Mouse (Mus musculus): ENCODE data around the gene Dgat2. TPM values are rescaled to one million over a fixed set of nuclear protein-coding genes. Genes with fewer than 3 reads are reported as not detected.

The Dgat2 gene
- polyA plus RNA-seq, 1 experiment from 2014 or later: 26.9 TPM

GRCm38 (mm10) chr7:99189885-99190284, 7.4 kb upstream of the Dgat2 start:
- 77% methylated on average over 5 of the region's 5 CpGs for WGBS
- H3K27ac ChIP-seq: no peak overlapping the region
- H3K9me3 ChIP-seq (replicated peaks): no peaks in the 10 kb centered on the region

GRCm38 (mm10) chr7:99188630-99189029, 6.1 kb upstream of the Dgat2 start:
- Histone ChIP-seq H3K4me2 (no peak overlapping the region), H3K36me3 (no peaks in the 10 kb centered on the region), H3K9ac (no peak overlapping the region), H3K27me3 (peaks cover 7% of the 10 kb centered on the region), H3K4me3 (no peak overlapping the region), H3K9me3 (replicated peaks) (no peaks in the 10 kb centered on the region), H3K27ac (no peak overlapping the region), H3K4me1 (replicated peaks) (no peaks in the 10 kb centered on the region)
- WGBS: 76% methylated on average over 6 of the region's 6 CpGs
- ATAC-seq (replicated peaks; ENCODE audit: insufficient number of reproducible peaks, insufficient read depth, low FRiP score, low read depth): no peak

More at GRCm38 (mm10) chr7:99189885-99190284, 7.4 kb upstream of the Dgat2 start:
- ATAC-seq (replicated peaks; ENCODE audit: insufficient number of reproducible peaks, insufficient read depth, low FRiP score, low read depth): no peak
- Histone ChIP-seq H3K36me3 (no peaks in the 10 kb centered on the region), H3K9ac (no peak overlapping the region), H3K4me1 (replicated peaks) (no peaks in the 10 kb centered on the region), H3K4me2 (no peak overlapping the region), H3K27me3 (no peaks in the 10 kb centered on the region), H3K4me3 (no peak overlapping the region)

DNA sequence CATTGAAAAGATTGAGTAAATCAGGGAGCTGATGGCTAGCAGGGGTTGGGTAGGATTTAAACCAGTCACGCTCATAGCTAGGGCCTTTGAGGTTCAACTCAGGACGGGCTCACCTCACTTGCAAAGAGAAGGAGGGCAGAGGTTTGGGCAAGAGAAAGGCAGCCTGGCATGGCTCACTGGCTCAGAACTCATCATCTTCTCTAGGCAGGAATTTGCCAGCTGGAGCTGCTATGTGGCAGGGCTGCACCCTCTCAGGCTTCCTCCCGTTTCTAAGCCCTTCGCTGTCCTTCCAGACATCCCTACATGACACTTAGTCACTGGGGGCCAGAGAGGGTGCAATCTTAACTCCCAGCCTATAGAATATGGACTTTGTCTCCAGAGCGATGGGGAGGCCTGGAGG, 4.9 kb upstream of the Dgat2 start:
- H3K27ac ChIP-seq: no peak overlapping the region
- H3K4me2 ChIP-seq: no peak overlapping the region
- no peaks in the 10 kb centered on the region; the same call in 1 of the 2 replicates for H3K4me1 ChIP-seq (replicated peaks)
- no peak overlapping the region for H3K9ac ChIP-seq
- no peaks in the 10 kb centered on the region for H3K36me3 ChIP-seq
- H3K9me3 ChIP-seq (replicated peaks): no peaks in the 10 kb centered on the region
- no peak for ATAC-seq (replicated peaks; ENCODE audit: insufficient number of reproducible peaks, insufficient read depth, low FRiP score, low read depth)
- no peak overlapping the region for H3K4me3 ChIP-seq
- H3K27me3 ChIP-seq: peaks cover 7% of the 10 kb centered on the region
- 75% methylated on average over 5 of the region's 5 CpGs for WGBS

GRCm38 (mm10) chr7:99185405-99185804, 2.9 kb upstream of the Dgat2 start:
- Histone ChIP-seq H3K4me3 (no peak overlapping the region), H3K36me3 (no peaks in the 10 kb centered on the region), H3K4me2 (no peak overlapping the region), H3K27ac (no peak overlapping the region), H3K4me1 (replicated peaks) (peaks cover 8% of the 10 kb centered on the region), H3K9me3 (replicated peaks) (no peaks in the 10 kb centered on the region), H3K27me3 (peaks cover 10% of the 10 kb centered on the region), H3K9ac (no peak overlapping the region)
- WGBS: 88% methylated on average over 3 of the region's 3 CpGs
- no peak for ATAC-seq (replicated peaks; ENCODE audit: insufficient number of reproducible peaks, insufficient read depth, low FRiP score, low read depth)

DNA sequence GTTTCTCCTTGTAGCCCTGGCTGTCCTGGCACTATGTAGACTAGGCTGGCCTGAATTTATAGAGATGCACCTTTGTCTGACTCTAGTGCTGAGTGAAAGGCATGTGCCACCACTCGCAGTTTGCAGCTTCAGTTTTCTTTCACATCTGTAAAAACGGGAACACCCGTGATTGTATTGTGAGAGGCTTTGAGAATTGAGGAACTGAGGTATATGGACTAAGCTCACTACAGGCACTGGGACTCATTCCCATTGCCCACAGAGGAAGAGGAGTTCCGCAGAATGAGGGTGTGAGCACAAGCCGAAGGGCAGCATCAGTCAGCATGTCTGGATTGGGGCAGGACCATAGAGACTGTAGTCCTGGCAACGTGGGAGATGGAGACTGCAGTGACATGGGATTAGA, 1.2 kb upstream of the Dgat2 start:
- Histone ChIP-seq H3K9me3 (replicated peaks) (no peaks in the 10 kb centered on the region), H3K36me3 (no peaks in the 10 kb centered on the region), H3K27me3 (peaks cover 10% of the 10 kb centered on the region), H3K27ac (no peak overlapping the region), H3K4me3 (no peak overlapping the region), H3K9ac (no peak overlapping the region), H3K4me1 (replicated peaks) (peaks cover 8% of the 10 kb centered on the region), H3K4me2 (no peak overlapping the region)
- 68% methylated on average over 6 of the region's 6 CpGs for WGBS
- ATAC-seq (replicated peaks; ENCODE audit: insufficient number of reproducible peaks, insufficient read depth, low FRiP score, low read depth): no peak

DNA sequence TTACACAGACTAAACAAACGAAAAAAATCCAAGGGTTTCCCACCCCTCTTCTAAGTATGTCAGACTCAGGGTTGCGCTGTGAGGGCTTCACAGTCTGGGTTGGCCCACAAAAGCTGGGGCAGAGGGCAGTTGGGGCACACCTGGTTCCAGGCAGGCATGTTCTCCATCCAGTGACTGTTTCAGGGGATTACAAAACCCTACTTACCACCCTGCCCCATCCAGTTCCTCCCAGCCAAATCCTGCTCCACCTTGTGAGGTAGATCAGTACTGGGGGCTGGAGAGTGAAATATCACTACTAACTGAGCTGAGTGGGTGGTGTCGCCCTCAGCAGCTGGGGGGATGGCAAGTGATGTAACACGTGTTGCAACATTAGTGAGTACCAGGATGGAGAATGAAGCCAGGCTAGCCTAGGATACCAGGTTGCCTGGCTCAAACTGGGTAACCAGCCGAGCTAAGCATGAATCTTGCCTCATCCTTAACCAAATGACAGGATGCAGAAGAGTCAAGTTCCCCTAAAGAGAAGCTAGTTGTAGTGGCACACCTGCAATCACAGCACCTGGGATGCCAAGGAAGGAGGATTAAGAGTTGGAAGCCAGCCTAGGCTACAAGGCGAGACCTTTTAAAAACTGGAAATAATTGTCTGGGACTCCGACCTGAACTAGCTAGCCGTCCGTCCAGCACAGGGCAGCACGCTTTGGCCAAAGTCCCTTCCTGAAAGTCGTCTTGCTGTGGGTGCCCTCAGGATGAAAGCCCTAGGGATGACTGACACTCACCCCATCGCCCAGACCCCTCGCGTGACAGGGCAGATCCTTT, 694 bp downstream of the Dgat2 start:
- Histone ChIP-seq H3K4me3 (peak overlapping the region; percentile 72), H3K9ac (peak overlapping the region; percentile 82), H3K4me1 (replicated peaks) (peaks cover 8% of the 10 kb centered on the region), H3K36me3 (no peaks in the 10 kb centered on the region), H3K4me2 (peak overlapping the region; percentile 98), H3K27ac (no peak overlapping the region; the same call in 1 of the 2 replicates), H3K9me3 (replicated peaks) (no peaks in the 10 kb centered on the region), H3K27me3 (peaks cover 10% of the 10 kb centered on the region)
- 26% methylated on average over 14 of the region's 14 CpGs for WGBS
- ATAC-seq (replicated peaks; ENCODE audit: insufficient number of reproducible peaks, insufficient read depth, low FRiP score, low read depth): no peak

DNA sequence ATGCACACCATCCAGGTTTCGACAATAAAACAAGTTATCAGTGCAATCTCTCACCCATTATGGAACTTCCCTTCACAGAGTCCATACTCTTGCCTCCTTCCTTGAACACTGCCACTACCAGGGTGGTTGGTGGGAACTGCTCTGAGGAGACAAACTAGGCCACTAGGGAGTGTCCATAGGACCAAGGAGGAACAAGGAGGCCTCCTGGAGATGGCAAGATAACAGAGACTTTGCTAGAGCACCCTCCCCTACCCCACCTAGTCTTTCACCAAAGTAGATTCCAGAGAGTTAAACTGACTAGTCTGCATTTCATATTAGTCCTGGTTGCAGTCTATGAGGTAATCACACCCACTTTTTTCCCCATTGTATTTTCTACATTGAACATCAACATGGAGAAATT, 2.4 kb downstream of the Dgat2 start:
- H3K27ac ChIP-seq: no peak overlapping the region
- H3K4me2 ChIP-seq: no peak overlapping the region
- no peaks in the 10 kb centered on the region for H3K36me3 ChIP-seq
- H3K9me3 ChIP-seq (replicated peaks): no peaks in the 10 kb centered on the region
- no peak for ATAC-seq (replicated peaks; ENCODE audit: insufficient number of reproducible peaks, insufficient read depth, low FRiP score, low read depth)
- no peak overlapping the region for H3K9ac ChIP-seq
- H3K4me1 ChIP-seq (replicated peaks): peaks cover 8% of the 10 kb centered on the region
- H3K4me3 ChIP-seq: no peak overlapping the region
- WGBS: 96% methylated on average over 1 of the region's 1 CpGs
- peaks cover 10% of the 10 kb centered on the region for H3K27me3 ChIP-seq

DNA sequence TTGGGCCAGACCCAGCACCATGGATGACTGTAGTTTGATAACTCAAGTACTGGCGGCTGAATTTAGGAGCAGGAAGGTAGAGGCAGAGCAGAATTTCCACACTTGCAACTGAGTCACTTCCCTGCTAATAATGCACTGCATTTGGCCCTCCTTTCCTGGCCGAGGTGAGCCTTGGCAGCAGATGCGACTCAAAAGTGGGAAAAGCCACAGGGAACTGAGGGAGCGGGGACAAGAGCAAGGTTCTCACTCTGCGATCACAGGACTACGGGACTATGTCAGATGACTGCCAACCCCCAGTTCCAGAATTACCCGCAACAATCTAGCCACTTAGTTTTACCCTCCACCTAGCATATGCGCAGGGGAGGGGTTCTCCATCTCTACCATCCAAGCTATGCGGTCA, 3.2 kb downstream of the Dgat2 start:
- no peak overlapping the region for H3K4me2 ChIP-seq
- no peaks in the 10 kb centered on the region for H3K9me3 ChIP-seq (replicated peaks)
- 87% methylated on average over 9 of the region's 9 CpGs for WGBS
- no peak overlapping the region for H3K27ac ChIP-seq
- H3K36me3 ChIP-seq: no peaks in the 10 kb centered on the region
- no peak overlapping the region for H3K4me3 ChIP-seq
- no peak overlapping the region for H3K9ac ChIP-seq
- peaks cover 10% of the 10 kb centered on the region for H3K27me3 ChIP-seq
- peaks cover 8% of the 10 kb centered on the region for H3K4me1 ChIP-seq (replicated peaks)
- no peak for ATAC-seq (replicated peaks; ENCODE audit: insufficient number of reproducible peaks, insufficient read depth, low FRiP score, low read depth)

DNA sequence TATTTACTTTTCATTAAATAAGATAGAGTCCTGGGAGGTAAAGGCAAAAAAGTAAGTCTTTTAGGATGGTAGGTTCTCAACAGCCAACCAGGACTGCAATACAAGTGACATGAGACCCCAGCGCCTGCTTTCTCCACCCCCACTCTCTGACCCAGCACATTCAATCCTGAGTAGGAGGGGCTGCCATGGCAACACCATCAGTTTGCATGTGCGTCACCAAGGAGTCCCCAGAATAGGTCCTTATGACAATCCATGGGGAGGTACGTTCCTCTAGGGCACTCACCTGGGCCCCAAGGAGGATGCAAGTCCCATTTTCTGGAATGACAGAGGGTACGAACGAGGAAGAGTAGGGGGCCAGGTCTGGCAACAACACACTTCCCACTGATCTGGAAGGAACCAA, 5.1 kb downstream of the Dgat2 start:
- H3K27me3 ChIP-seq: peaks cover 4% of the 10 kb centered on the region; the same call in 1 of the 2 replicates
- WGBS: 90% methylated on average over 5 of the region's 5 CpGs
- no peaks in the 10 kb centered on the region for H3K36me3 ChIP-seq
- ATAC-seq (replicated peaks; ENCODE audit: insufficient number of reproducible peaks, insufficient read depth, low FRiP score, low read depth): no peak
- H3K4me3 ChIP-seq: no peak overlapping the region
- H3K4me1 ChIP-seq (replicated peaks): peaks cover 14% of the 10 kb centered on the region
- no peak overlapping the region for H3K27ac ChIP-seq
- no peak overlapping the region for H3K4me2 ChIP-seq
- H3K9ac ChIP-seq: no peak overlapping the region
- no peaks in the 10 kb centered on the region for H3K9me3 ChIP-seq (replicated peaks)

- Histone ChIP-seq H3K9ac (no peak overlapping the region), H3K9me3 (replicated peaks) (no peaks in the 10 kb centered on the region), H3K4me2 (no peak overlapping the region), H3K27me3 (no peaks in the 10 kb centered on the region; the same call in 1 of the 2 replicates), H3K4me1 (replicated peaks) (peaks cover 6% of the 10 kb centered on the region), H3K4me3 (no peak overlapping the region), H3K36me3 (no peaks in the 10 kb centered on the region), H3K27ac (no peak overlapping the region)
- 84% methylated on average over 9 of the region's 9 CpGs for WGBS
- ATAC-seq (replicated peaks; ENCODE audit: insufficient number of reproducible peaks, insufficient read depth, low FRiP score, low read depth): no peak
Measured at GRCm38 (mm10) chr7:99175666-99176065, 6.9 kb downstream of the Dgat2 start.

DNA sequence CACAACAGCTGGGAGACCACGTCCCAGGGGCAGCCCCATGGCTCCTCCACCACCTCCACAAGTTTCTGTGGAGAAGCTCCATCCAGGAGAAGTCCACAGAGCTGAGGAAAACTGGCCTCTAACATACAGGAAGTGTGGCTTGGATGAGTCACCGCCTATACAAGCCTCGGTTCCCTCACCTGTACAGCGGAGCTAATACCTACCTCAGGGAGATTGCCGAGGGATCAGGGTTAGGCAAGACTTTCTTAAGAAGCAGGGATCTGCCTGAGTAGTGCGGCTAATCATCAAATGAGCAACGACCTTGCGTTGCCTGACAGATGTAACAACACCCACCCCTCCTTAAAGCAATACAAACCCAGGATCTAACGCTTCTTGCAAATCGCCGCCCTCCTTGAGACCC, 7.4 kb downstream of the Dgat2 start:
- ATAC-seq (replicated peaks; ENCODE audit: insufficient number of reproducible peaks, insufficient read depth, low FRiP score, low read depth): no peak
- H3K36me3 ChIP-seq: no peaks in the 10 kb centered on the region
- H3K4me1 ChIP-seq (replicated peaks): peaks cover 6% of the 10 kb centered on the region
- no peak overlapping the region for H3K27ac ChIP-seq
- H3K4me3 ChIP-seq: no peak overlapping the region
- no peak overlapping the region for H3K4me2 ChIP-seq
- WGBS: 75% methylated on average over 11 of the region's 11 CpGs
- H3K9ac ChIP-seq: no peak overlapping the region
- H3K9me3 ChIP-seq (replicated peaks): no peaks in the 10 kb centered on the region
- no peaks in the 10 kb centered on the region; the same call in 1 of the 2 replicates for H3K27me3 ChIP-seq

GRCm38 (mm10) chr7:99174006-99174405, 8.5 kb downstream of the Dgat2 start:
- no peak for ATAC-seq (replicated peaks; ENCODE audit: insufficient number of reproducible peaks, insufficient read depth, low FRiP score, low read depth)
- Histone ChIP-seq H3K4me1 (replicated peaks) (peaks cover 6% of the 10 kb centered on the region), H3K4me2 (no peak overlapping the region), H3K27ac (no peak overlapping the region), H3K4me3 (no peak overlapping the region), H3K36me3 (no peaks in the 10 kb centered on the region), H3K27me3 (no peaks in the 10 kb centered on the region; the same call in 1 of the 2 replicates), H3K9me3 (replicated peaks) (no peaks in the 10 kb centered on the region), H3K9ac (no peak overlapping the region)
- 75% methylated on average over 4 of the region's 4 CpGs for WGBS
